Mouse (Mus musculus) liver, embryonic 13.5 days (tissue): ENCODE results near the gene Ccdc125. TPM values are rescaled to one million over a fixed set of nuclear protein-coding genes. Genes with fewer than 3 reads are reported as not detected.
A peak's percentile ranks its signal among the peaks of the same experiment; 100 is the strongest.

ENCODE experiments used
- ATAC-seq: fragments of 200-750 bp; cut with Nextera tagmentation; 2 replicates; pipeline ENCODE4 v1.8.0; 2017; ENCODE audit warnings: low read depth, mild to moderate bottlenecking, moderate number of reproducible peaks, moderate library complexity
- DNase-seq: peaks from one replicate; pipeline ENCODE4 v3.0.0; 2022
- H3K27ac ChIP-seq: fragments of 300-500 bp; sonication (generic); 2 replicates; pipeline ENCODE4 v1.5.1; 2015; ENCODE audit warnings: moderate library complexity, mild to moderate bottlenecking, inconsistent platforms
- H3K27me3 ChIP-seq: fragments of 300-500 bp; sonication (generic); 2 replicates; pipeline ENCODE4 v1.6.1; 2015; ENCODE audit warnings: mild to moderate bottlenecking, inconsistent platforms
- H3K36me3 ChIP-seq: fragments of 300-500 bp; sonication (generic); 2 replicates; pipeline ENCODE4 v1.6.1; 2015; ENCODE audit warnings: mild to moderate bottlenecking, inconsistent platforms
- H3K4me1 ChIP-seq: fragments of 300-500 bp; sonication (generic); replicated peaks from 2 replicates; pipeline ENCODE4 v1.6.1; 2015; ENCODE audit warnings: inconsistent platforms
- H3K4me2 ChIP-seq: fragments of 300-500 bp; sonication (generic); 2 replicates; pipeline ENCODE4 v1.6.1; 2015; ENCODE audit warnings: inconsistent platforms, mild to moderate bottlenecking, moderate library complexity
- H3K4me3 ChIP-seq: fragments of 300-500 bp; sonication (generic); replicated peaks from 2 replicates; pipeline ENCODE4 v1.5.1; 2015; ENCODE audit warnings: mild to moderate bottlenecking, inconsistent platforms
- H3K9ac ChIP-seq: fragments of 300-500 bp; sonication (generic); 2 replicates; pipeline ENCODE4 v1.6.1; 2015; ENCODE audit warnings: mild to moderate bottlenecking, inconsistent platforms
- H3K9me3 ChIP-seq: fragments of 300-500 bp; sonication (generic); replicated peaks from 2 replicates; pipeline ENCODE4 v1.6.1; 2016; ENCODE audit warnings: inconsistent platforms
- WGBS: fragments of 180-500 bp; shearing (Covaris S2); methylation state at CpG from one replicate; pipeline ENCODE4 v1.1.7; 2015; ENCODE audit not compliant: insufficient replicate concordance; 5-methylcytosine and 5-hydroxymethylcytosine counted together
- polyA plus RNA-seq: library from polyadenylated mRNA; unstranded; fragments of >200 nt; fragmentation: Nextera tagmentation; extraction: Ambion mirVana; gene quantifications from 2 replicates; pipeline ENCODE4 v1.2.1, GENCODE M21; 2015

Ccdc125 gene
- 5.3 and 6.0 TPM in 2 replicates for polyA plus RNA-seq

DNA sequence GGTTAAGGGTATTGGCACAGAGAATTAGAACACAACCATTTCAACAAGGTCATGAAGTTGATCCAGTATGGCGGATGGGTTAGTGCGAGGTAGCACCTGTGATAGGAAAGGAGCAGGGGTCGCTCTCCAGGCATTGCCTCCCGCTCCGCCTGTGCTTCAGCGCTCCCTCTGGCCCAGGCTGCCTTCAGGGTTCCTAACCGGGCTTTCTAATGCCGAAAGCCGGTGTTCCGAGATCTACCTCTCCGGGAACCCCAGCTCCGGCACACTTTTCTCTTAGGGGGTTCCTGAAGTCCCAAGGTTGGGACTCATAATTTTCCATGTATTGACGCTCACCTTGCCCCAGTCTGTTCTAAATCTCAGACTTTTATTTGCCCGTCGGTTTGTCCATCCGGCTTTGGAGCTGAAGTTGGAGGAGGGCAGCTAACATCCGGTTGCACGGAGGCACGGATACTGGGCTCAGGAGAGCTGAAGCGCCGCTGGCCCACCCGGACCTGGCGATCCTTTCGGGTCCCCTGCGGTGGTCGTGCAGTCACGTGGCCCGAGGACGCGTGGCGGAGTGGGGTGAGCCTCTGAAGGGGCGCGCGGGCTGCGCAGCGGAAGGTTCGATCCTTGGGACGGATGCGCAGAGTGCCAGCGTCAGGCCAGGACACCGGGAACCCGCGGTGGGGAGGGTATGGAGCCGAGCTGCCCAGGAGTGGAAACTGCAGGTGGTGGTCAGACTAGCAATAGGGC is at the start of gene Ccdc125:
Gene Ccdc125 (plus strand): TSS at position 427 of the 732 bp plus-strand sequence.
- H3K27me3 ChIP-seq, result peaks cover 7% of the 10 kb centered on the region; the same call in 1 of the 2 replicates
- peak within 1 kb of the TSS; percentile 66 for H3K4me3 ChIP-seq
- peak within 1 kb of the TSS; percentile 69 for H3K9ac ChIP-seq
- H3K4me2 ChIP-seq, result peak within 1 kb of the TSS; percentile 82
- H3K36me3 ChIP-seq, result peaks cover 13% of the 10 kb centered on the region
- ATAC-seq (peak; percentile 50), DNase-seq (peak; percentile 7)
- peaks cover 6% of the 10 kb centered on the region; the same call in 1 of the 2 replicates for H3K4me1 ChIP-seq
- H3K27ac ChIP-seq, result peak within 1 kb of the TSS; percentile 69
- no peaks in the 10 kb centered on the region for H3K9me3 ChIP-seq
- 1% methylated on average over 44 of the region's 44 CpGs for WGBS

DNA sequence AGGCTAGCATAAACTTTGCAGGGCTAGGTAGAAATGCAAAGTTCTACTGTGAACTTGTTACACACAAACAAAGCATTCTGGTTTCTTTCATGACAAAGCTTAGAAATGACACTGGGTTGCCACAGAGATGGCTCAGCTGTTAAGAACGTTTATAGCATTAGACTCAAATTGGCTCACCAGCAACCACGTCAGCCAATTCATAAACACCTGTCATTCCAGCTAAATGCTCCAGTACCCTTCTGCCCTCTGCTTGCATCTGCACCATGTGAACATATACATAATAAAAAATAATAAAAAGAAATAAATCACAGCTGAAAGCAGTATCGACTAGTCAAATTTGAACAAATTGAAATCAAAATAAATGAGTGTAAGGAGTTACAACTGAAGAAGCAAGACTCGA is 47.3 kb upstream of the Ccdc125 start:
- H3K27ac ChIP-seq, result no peak overlapping the region
- H3K4me2 ChIP-seq, result no peak overlapping the region
- ATAC-seq (no peak), DNase-seq (no peak)
- no peak overlapping the region for H3K4me3 ChIP-seq
- no peaks in the 10 kb centered on the region for H3K9me3 ChIP-seq
- no peak overlapping the region for H3K9ac ChIP-seq
- H3K4me1 ChIP-seq, result peaks cover 4% of the 10 kb centered on the region
- no peaks in the 10 kb centered on the region for H3K27me3 ChIP-seq
- H3K36me3 ChIP-seq, result peaks cover 71% of the 10 kb centered on the region
- whole genome bisulfite sequencing, result 82% methylated on average over 4 of the region's 4 CpGs

DNA sequence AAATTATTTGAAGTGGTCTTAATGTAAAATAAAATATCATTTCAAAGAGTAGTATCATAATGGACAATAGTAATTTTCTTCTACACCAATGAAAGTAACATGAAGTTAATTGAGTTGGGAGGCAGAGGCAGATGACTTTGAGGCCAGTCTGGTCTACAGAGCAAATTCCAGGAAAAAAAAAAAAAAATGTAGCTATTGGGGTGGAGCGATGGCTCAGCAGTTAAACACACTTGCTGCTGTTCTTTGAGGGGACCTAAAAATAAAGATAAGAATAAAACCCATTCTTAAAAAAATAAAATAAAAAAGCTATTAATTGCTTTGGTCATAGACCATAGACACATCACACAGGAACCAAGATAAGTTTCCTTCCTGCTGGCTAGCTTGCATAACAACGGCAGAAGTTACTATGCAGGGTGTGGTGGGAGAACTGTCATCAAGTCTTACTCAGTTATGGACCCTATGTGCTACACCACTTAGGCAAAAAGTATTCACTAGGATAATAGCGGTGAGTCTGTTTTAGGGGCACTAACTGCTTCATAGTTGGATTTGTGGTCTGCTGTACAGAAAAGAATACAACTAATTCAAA is 35.3 kb upstream of the Ccdc125 start:
- peaks cover 3% of the 10 kb centered on the region; the same call in 1 of the 2 replicates for H3K4me1 ChIP-seq
- H3K27me3 ChIP-seq, result no peaks in the 10 kb centered on the region
- no peak overlapping the region for H3K4me2 ChIP-seq
- H3K9ac ChIP-seq, result no peak overlapping the region
- no peak for ATAC-seq
- H3K9me3 ChIP-seq, result no peaks in the 10 kb centered on the region
- DNase-seq, result no peak
- no peak overlapping the region for H3K27ac ChIP-seq
- 42% methylated on average over 3 of the region's 3 CpGs for WGBS
- H3K4me3 ChIP-seq, result no peak overlapping the region
- H3K36me3 ChIP-seq, result peaks cover 71% of the 10 kb centered on the region

DNA sequence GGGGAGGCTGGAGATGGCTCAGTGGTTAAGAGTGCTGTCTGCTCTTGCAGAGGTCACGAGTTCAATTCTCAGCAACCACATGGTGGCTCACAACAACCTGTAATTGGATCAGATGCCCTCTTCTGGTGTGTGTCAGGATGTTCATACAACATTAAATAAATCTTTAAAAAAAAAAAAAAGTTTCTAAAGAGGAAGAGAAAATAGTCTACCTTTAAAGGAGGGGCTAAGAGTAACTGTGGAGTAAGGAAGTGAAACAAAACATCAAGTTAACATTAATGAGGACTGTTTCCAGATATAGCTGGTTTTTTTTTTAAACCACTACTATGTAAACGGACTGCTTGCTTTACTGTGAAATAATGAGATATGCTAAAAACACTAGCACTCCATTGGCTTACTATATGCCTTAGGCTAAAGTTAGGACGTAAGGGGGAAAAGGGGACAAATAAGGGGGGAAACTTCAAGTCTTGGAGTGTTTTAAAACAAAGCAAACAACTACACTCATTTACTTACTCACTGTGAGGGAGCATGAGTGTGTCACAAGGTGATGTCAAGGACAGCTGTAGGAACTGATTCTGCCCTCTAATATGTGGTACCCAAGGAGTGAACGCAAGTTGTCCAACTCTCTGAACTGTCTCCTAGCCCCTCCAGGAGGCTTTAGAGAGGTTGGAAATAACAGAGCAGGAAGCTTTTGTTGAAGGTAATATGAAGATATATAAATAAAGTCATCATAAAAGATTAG is 26.9 kb upstream of the Ccdc125 start:
- ATAC-seq (no peak), DNase-seq (no peak)
- no peaks in the 10 kb centered on the region for H3K9me3 ChIP-seq
- H3K4me1 ChIP-seq, result no peaks in the 10 kb centered on the region
- no peaks in the 10 kb centered on the region for H3K27me3 ChIP-seq
- no peak overlapping the region for H3K27ac ChIP-seq
- H3K4me2 ChIP-seq, result no peak overlapping the region
- no peak overlapping the region for H3K9ac ChIP-seq
- WGBS, result 79% methylated on average over 4 of the region's 4 CpGs
- no peak overlapping the region for H3K4me3 ChIP-seq
- peaks cover 86% of the 10 kb centered on the region for H3K36me3 ChIP-seq

DNA sequence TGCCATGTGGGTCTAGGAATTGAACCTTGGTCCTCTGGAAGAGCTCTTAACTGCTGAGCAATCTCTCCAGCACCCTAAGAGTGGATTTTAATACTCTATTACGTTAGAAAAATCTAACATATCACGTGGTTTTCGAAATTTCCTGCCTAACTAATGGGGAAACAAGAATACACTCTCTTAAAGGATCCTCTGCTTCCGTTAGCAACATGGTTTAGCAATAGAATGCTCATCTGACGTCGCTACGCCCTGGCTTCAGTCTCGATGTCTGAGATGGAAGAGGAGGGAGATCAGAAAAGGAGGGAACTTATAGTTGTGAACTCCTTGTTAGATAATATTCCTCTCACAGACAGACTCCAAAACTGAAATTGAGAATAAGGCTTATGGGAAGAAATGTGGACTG is 21.3 kb upstream of the Ccdc125 start:
- Histone ChIP-seq H3K9me3 (no peaks in the 10 kb centered on the region), H3K27me3 (no peaks in the 10 kb centered on the region), H3K27ac (no peak overlapping the region), H3K4me1 (peaks cover 11% of the 10 kb centered on the region), H3K4me2 (no peak overlapping the region), H3K9ac (no peak overlapping the region), H3K36me3 (peaks cover 45% of the 10 kb centered on the region), H3K4me3 (no peak overlapping the region)
- no peak for ATAC-seq
- 88% methylated on average over 8 of the region's 8 CpGs for WGBS
- no peak for DNase-seq

DNA sequence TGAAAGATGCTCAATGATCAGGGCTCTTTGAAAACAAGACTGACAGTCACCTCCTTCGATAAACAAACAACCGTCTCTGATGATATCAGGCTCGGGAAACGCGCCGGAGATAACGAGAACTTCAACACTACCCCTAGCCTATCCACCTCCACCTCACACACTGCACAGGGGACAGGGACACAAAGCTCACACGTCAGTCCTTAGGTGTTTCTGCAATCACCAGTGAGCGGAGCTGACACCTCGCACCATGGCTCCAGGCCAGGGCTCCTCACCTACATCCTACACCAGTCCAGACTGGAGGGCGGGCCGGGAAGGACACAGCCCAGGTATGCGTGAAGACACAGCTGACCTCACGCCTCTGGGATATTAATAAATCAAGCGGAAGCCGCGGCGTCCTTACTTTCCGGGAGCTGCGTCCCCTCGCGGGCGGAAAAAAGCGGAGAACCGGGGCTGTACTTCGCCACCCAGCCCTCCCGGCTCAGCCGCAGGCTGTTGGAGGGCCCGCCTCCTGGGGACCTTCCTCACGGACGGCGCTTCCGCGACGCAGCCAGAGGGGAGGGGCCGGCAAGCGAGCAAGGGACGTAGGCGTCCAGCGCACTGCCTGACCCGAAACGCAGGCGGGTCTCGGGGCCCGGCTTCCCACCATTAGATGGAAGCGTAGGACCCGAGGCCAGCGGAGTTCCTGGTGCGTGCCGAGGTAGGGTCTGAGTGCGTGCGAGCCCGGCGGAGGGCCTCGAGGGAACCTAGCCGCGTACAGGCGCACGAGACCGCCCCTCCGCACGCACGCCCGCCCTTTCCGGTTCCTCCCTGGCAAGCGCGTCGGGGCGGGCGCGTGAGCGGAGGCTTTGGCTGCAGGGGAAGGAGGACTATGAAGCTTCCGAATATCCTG is 18.7 kb upstream of the Ccdc125 start, which contains the start of the genes Ak6 and Rad17:
Gene Ak6 (plus strand): TSS at position 430 of the 889 bp plus-strand sequence.
Gene Rad17 (minus strand): TSS at position 502 of the 889 bp plus-strand sequence.
- peak within 1 kb of the TSS; percentile 89 for H3K9ac ChIP-seq
- no peaks in the 10 kb centered on the region for H3K9me3 ChIP-seq
- peak within 1 kb of the TSS; percentile 87 for H3K27ac ChIP-seq
- H3K4me3 ChIP-seq, result peak within 1 kb of the TSS; percentile 93
- H3K4me2 ChIP-seq, result peak within 1 kb of the TSS; percentile 85
- H3K36me3 ChIP-seq, result peaks cover 36% of the 10 kb centered on the region
- peaks cover 20% of the 10 kb centered on the region for H3K4me1 ChIP-seq
- ATAC-seq, result peak; percentile 96
- WGBS, result under 1% methylated on average over 71 of the region's 73 CpGs
- peak; percentile 91 for DNase-seq
- H3K27me3 ChIP-seq, result no peaks in the 10 kb centered on the region

DNA sequence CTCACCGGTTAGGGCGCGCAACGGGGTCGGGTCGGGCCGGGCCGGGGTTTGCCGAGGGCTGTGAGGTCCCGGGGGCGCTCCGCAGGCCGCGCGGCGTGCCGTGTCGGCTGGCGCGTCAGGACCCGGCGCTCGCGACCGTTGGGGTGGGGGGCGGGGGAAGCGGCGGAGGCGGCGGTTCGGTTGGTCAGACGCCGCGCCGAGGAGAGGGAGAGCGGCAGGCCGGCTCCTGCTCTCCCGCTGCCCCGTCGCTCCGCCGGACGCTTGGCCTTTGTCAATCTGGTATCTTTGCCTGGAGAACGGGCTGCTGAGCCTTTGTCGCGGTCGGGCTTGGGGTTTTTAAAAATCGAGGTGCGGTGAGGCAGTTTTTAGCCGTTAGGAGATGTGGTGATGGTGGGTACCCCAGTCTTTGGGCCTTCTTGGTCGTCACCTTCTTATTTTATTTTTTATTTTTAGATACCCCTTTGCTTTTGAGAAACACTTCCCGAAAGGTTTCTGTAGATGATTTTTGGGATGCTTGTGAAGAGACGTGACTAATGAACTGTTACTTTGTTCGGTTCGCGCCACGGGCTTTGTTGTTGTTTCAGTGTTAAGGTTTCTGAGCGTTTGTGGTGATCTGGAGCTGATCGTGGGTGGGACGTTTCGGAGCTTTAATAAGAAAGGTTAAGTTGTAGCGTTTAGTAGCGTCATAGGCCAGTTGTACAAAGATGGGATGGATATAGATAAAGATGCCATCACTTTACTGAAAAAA is 17.9 kb upstream of the Ccdc125 start, which contains the start of gene Taf9:
Gene Taf9 (plus strand): TSS at position 141 of the 748 bp plus-strand sequence.
- WGBS, result under 1% methylated on average over 62 of the region's 63 CpGs
- no peaks in the 10 kb centered on the region for H3K9me3 ChIP-seq
- ATAC-seq, result peak; percentile 59
- peaks cover 20% of the 10 kb centered on the region for H3K4me1 ChIP-seq
- H3K27ac ChIP-seq, result peak within 1 kb of the TSS; percentile 87
- H3K36me3 ChIP-seq, result peaks cover 34% of the 10 kb centered on the region
- DNase-seq, result no peak
- peak within 1 kb of the TSS; percentile 93 for H3K4me3 ChIP-seq
- H3K9ac ChIP-seq, result peak within 1 kb of the TSS; percentile 89
- H3K27me3 ChIP-seq, result no peaks in the 10 kb centered on the region
- peak within 1 kb of the TSS; percentile 85 for H3K4me2 ChIP-seq

DNA sequence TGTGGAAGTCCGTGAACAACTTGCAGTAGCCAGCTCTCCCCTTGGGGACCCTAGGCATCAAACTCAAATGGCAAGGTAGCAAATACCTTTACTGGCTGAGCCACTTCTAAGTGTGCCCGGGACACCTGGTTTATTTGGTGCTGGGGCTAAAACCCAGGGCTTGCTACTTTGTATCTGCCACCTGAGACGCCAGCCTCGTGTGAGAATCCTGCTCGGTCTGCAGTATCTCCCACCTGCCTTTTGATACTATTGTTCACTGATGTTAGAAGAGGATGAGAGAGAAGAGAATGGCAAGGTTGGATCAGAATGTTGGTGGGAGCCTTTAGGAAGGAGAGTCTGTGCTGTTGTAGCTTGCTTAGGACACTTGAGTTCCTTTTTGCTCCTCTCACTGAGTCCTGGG is 11.4 kb upstream of the Ccdc125 start:
- H3K9ac ChIP-seq, result no peak overlapping the region
- H3K4me1 ChIP-seq, result peaks cover 12% of the 10 kb centered on the region
- no peak overlapping the region for H3K27ac ChIP-seq
- no peak overlapping the region for H3K4me2 ChIP-seq
- no peak for ATAC-seq
- H3K9me3 ChIP-seq, result no peaks in the 10 kb centered on the region
- no peaks in the 10 kb centered on the region for H3K27me3 ChIP-seq
- no peak for DNase-seq
- H3K4me3 ChIP-seq, result no peak overlapping the region
- peaks cover 36% of the 10 kb centered on the region for H3K36me3 ChIP-seq
- WGBS, result 89% methylated on average over 5 of the region's 5 CpGs

DNA sequence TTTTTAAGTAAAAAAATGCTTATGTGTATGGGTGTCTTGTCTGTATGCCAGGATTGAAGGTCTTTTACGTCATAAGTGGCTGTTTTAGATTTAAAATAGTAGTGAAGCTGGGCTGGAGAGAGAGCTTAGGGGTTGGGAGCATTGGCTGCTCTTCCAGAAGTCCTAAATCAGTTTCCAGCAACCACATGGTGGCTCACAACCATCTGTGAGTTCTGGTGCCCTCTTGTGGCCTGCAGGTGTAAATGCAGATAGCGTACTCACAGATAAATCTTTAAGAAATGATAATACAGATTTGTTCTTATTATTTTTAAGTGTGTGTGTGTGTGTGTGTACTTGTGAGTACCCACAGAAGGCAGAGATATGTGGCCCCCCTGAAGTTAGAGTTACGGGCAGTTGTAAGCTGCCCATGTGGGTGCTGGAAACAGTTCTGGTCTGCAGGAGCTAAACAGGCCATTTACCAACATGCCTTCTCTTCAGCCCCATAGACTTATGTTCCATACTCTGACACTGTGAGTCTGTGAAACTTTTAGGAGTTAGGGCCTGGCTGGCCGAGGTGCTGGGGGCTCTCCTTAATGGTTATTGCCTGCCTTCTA is 9.6 kb upstream of the Ccdc125 start:
- peaks cover 29% of the 10 kb centered on the region for H3K36me3 ChIP-seq
- no peaks in the 10 kb centered on the region for H3K9me3 ChIP-seq
- no peak overlapping the region for H3K4me3 ChIP-seq
- ATAC-seq, result 0 out of 2 replicates have a peak, but pooled peaks have one; percentile 22
- no peaks in the 10 kb centered on the region for H3K27me3 ChIP-seq
- peak; percentile 40 for DNase-seq
- WGBS, result 35% methylated on average over 4 of the region's 4 CpGs
- no peak overlapping the region for H3K27ac ChIP-seq
- peaks cover 4% of the 10 kb centered on the region; the same call in 1 of the 2 replicates for H3K4me1 ChIP-seq
- H3K4me2 ChIP-seq, result no peak overlapping the region
- H3K9ac ChIP-seq, result no peak overlapping the region
